Mouse (Mus musculus): ENCODE measurements around the gene Elk3. TPM values are rescaled to one million over a fixed set of nuclear protein-coding genes. Genes with fewer than 3 reads are reported as not detected.

Elk3 gene
- total RNA-seq, 2 experiments from 2014 or later, result 13.5 to 16.6 TPM

DNA sequence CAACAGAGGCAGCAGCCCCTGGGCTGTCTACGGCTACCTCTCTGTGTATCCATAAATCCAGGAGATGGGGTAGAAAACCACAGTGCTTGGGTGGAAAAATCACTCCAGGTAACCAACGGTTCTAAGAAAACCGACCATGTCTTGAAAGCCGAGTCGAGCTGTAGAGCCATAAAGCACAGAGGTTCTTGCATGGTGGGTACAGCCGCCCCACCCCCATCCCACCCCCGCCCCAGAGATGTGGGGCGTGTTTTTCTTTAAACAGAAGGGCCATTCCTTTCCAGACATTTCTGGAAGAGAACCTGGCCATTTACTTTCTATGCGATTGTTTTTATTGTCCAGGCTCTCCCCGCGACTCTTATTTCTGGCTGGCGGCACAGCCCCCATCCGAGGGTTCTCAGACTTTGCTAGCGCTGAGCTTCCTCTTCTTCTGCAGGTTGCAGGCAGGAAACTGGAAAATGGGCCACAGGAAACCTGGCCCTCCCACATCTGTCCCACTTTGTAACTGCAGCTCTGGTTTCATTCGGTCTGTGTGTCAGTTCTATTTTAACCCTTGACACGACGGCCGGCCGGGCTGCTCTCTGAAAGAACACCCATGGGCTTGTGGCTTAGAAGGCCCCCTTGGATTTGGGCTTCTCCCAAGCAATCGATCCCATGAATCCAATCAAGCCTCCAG lies 16.3 kb downstream of the Elk3 start:
- no peak for DNase-seq

GRCm38 (mm10) chr10:93293621-93294020 lies 17.3 kb downstream of the Elk3 start:
- no peak for DNase-seq

GRCm38 (mm10) chr10:93291843-93292242 lies 19.1 kb downstream of the Elk3 start:
- DNase-seq, result peak; percentile 69

DNA sequence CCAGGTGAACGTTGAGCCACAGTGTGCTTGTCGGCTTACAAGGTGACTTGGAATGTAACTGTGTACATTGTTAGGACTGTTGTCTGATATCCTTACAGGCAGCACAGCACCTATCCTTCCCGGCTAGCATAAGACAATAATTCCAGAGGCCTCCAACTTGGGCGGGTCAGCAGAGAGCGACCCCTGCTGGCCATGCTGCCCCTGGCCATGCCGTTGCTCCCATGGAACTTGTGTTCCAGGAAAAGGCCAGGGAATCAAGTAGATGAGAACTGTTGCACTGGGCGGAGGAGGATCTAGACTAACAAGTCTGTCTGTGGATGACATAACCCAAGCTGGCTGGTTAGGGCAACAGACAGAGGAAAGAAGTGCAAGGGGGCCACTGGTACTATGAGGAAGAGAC lies 19.6 kb downstream of the Elk3 start:
- no peak for DNase-seq

- DNase-seq, result no peak
Measured at GRCm38 (mm10) chr10:93289404-93289803, 21.5 kb downstream of the Elk3 start.

- no peak for DNase-seq
Measured at GRCm38 (mm10) chr10:93288336-93288735, 22.6 kb downstream of the Elk3 start.

- no peak for DNase-seq
Measured at GRCm38 (mm10) chr10:93287551-93288145, 23.3 kb downstream of the Elk3 start.

DNA sequence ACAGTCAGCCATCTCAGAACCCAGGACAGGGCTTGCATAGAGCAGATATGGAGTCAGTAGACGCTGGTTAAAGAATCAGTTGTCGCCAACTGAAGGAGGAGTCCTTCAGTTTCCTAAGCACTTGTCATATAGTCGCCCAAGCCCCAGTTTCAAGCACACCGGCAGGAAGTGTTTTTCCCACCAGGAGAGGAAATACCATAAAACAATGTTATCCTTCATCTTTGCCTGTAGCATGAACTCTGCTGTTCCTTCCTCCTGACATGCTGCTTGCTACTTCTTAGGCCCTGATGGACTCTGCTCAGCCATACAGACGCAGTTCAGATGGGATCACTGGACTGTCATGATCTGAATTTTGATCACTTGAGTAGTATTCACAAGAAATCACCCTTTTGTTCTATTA lies 25.4 kb downstream of the Elk3 start:
- no peak for DNase-seq

GRCm38 (mm10) chr10:93283258-93283657 lies 27.7 kb downstream of the Elk3 start:
- no peak for DNase-seq

- DNase-seq, result no peak
Measured at GRCm38 (mm10) chr10:93282526-93282964, 28.4 kb downstream of the Elk3 start.

DNA sequence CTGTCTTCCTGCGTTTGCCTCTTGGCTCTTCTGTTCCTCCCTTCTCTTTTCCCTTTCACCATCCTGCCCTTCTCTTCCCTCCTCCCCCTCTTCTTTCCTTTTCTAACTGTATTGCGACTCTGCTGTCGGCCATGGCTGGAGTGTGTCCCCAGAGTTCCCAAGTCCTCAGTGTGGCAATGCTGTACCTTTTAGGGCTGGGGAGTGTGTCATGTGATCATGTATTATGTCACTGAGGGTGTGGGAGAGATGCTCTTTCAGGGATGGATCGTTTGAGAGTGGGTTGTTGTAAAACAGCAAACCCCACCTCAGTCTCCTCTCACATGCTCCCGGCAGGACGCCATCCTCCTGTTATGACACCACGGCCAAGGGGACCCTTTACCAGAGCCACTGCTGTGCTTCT lies 29.8 kb downstream of the Elk3 start:
- no peak for DNase-seq

- DNase-seq, result no peak
Measured at GRCm38 (mm10) chr10:93280586-93280985, 30.3 kb downstream of the Elk3 start.

GRCm38 (mm10) chr10:93279062-93279461 lies 31.9 kb downstream of the Elk3 start:
- DNase-seq, result no peak

DNA sequence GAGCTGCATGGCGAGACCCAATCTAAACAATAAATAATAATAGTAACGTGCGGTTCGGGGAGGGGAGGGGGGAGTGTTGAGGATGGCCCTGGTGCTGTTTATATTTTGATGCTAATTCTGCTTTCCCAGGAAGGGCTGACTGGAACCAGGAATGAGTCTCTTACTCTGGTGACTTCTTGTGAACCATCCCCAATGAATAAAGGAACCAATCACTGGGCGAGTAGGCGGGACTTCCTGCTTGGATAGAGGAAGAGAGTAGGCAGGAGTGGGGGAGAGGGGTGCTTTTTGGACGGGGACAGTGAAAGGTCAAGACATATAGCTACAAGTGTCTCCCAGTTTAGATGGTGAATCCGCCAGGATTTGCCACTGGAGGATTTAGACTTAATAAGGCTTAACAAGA lies 32.6 kb downstream of the Elk3 start:
- no peak for DNase-seq

GRCm38 (mm10) chr10:93276857-93277256 lies 34.1 kb downstream of the Elk3 start:
- no peak for DNase-seq

- DNase-seq, result peak; percentile 66
Measured at GRCm38 (mm10) chr10:93276349-93276763, 34.6 kb downstream of the Elk3 start.

DNA sequence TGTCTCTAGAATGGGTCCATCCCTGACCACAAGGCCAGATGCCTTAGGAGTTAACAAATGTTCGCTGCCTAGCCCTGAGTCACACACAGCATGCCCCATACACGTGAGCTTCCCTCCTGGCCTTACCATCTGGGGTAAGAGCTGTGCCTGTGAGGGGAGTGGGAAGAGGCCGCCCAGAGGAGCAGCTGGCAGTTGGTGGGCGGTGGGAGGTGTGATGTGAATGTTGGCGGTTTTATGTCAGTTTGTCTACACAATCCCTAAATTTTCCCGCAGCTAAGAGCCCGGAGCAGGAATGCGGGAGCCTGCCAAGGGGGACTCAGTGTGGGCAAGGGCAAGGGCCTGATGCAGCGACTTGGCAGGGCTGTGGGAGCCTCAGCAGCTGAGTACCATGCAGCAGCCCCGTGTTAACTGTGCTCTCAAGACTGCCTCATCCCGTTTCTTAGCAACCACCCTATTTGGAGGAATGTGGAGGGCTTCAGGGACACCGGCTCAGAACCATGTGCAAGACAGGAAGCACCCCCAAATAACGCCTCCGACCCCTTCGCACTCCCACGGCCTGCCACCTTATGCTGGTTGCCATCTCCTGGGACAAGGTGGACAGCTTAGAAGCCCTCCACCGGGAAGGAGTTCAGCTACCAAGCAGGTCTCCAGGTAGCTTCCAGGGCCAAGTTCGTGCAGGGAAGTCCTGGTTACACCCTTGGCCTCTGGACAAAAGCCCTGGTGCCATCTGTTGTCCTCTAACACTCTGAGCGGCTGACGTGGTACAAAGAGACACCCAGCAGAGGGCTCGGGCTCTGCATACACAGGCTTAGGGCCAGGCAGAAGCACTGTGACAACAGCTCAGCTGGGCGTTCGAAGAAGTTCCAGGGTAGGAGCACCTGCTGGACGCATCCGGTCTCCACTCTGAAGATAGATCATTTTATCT lies 35.5 kb downstream of the Elk3 start:
- DNase-seq, result no peak

- DNase-seq, result no peak
Measured at GRCm38 (mm10) chr10:93274277-93274696, 36.6 kb downstream of the Elk3 start.

DNA sequence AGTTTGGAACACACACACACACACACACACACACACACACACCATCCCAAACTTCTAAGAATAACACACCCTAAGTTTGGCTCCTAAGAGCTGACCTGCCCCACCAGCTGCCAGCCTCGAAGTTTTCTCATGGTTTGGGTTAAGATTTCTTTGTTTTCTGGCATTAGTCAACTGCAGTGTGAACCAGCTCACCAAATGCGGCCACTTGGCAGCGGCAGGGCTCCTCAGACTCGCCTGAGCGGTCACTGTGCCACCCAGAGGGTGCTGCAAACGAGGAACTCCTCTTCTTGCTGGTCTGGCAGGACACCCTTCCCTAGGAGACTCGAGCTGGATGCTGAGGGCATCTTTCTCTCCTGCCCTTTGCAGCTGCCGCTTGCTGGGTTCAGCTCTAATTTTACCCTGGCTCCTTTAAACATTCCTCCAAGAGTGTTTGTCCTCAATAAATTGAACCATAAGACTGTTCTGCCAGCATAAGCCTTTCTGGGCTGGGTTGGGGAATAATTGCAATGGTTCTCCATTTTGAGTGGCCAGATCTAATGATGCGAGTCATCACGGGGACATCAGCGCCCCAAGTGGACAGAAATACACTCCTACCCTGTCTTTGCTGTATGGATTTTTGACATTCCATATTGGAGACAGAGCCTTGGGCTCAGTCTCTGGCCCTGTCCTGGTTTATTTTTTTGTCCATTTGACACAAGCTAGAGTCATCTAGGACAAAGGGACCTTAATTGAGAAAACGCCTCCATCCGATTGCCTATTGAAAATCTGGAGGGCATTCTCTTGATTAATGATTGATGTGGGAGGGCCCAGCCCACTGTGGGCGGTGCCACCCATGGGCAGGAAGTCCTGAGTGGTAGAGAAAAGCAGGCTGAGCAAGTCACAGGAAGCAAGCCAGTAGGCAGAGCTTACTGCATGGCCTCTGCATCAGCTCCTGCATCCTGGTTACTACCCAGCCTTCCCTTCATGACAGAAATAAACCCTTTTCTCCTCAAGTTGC lies 37.7 kb downstream of the Elk3 start:
- DNase-seq, result no peak

- DNase-seq, result no peak
Measured at GRCm38 (mm10) chr10:93271831-93272230, 39.1 kb downstream of the Elk3 start.

DNA sequence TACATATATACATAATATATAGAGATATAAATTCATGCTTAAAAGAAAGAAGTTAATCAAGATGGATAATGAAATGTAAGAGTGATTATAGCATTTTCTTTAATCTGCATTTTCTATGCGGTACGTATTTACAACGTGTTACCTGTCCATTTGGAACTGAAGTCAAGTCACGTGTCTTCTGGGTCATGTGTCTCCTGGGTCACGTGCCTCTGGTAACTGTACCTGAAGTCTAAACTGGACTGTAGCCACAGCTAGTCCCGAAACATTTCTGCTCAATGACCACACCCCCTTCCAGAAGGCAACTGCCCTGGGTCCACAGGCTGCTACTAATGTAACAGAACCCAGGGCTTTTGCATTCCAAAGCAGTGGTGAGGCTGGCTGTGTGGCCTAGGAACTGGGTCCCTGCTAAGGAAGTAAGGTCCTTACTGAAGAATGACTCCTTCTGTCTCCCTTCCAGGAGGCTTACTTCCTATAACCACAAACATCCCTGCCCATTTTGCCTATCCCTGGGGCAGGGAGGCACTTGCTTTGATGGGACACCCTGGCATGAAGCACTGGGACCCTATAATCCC lies 40.0 kb downstream of the Elk3 start:
- no peak for DNase-seq
